8 mouse cellular contexts compared by ENCODE assay signal in the genomic region with DNA sequence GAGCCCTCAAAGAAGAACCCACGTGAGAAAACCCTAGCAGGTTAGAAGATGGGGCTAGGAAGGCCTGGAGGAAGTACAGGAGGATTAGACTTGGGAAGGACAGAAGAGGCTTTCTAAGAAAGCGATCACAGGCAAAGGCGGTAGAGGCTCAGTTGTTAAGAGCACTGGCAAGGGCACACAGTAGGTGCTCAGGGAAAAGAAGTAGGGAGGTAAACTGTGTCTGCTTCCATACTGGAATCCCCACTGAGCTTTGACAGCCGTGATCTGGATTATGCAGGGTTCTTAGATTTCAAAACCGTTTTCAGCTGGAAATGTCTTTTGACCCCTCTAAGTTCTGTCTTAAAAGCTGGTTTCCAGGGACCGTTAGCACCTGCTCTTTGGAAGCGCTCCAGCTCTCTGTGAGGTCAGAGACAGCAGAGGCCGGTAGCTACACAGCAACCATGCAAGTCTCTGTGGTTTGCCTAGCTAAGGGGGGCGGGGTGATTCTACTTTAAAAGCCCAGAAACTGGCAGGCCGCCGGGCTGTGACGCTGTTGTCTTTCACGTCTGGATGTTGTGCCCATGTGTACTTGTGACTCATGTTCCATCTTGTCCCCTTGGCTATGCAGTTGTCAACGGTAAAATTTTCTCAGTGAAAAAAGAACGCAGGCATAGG. TPM values are rescaled to one million over a fixed set of nuclear protein-coding genes. Genes with fewer than 3 reads are reported as not detected.
DNase-seq lines count a peak whose midpoint lies in the region; ATAC-seq and TF ChIP-seq lines count a peak whose summit lies in the region.

No protein-coding gene starts in this region.

- H3K9ac ChIP-seq in limb, embryonic 14.5 days (ENCODE audit: low read depth, low read length, severe bottlenecking): no peak overlapping the region
- H3K9ac ChIP-seq in intestine, embryonic 16.5 days (ENCODE audit: low read depth, low read length): no peak overlapping the region

- 45% methylated on average over 15 of the region's 15 CpGs for WGBS in limb, embryonic 14.5 days
- WGBS in limb, embryonic 10.5 days: 71% methylated on average over 15 of the region's 15 CpGs
- 59% methylated on average over 15 of the region's 15 CpGs for WGBS in intestine, embryonic 16.5 days

- TF ChIP-seq CTCF in testis, adult 2 months (IDR thresholded peaks at IDR 0.05; ENCODE audit: control insufficient read depth, insufficient read depth, insufficient replicate concordance, low read depth, low read length): no peak

- no peaks in the 10 kb centered on the region for H3K9me3 ChIP-seq in limb, embryonic 14.5 days (ENCODE audit: control insufficient read depth, low read length)
- H3K9me3 ChIP-seq in limb, embryonic 10.5 days (replicated peaks): no peaks in the 10 kb centered on the region
- no peaks in the 10 kb centered on the region for H3K9me3 ChIP-seq in intestine, embryonic 16.5 days (ENCODE audit: control insufficient read depth, low read length)

- no peak for ATAC-seq in limb, embryonic 14.5 days (ENCODE audit: low FRiP score, low read depth)
- no peak for ATAC-seq in intestine, embryonic 16.5 days

- H3K36me3 ChIP-seq in limb, embryonic 14.5 days (ENCODE audit: control insufficient read depth, insufficient read depth, low read length): no peaks in the 10 kb centered on the region
- no peaks in the 10 kb centered on the region for H3K36me3 ChIP-seq in limb, embryonic 10.5 days
- H3K36me3 ChIP-seq in testis, adult 2 months (ENCODE audit: control insufficient read depth, insufficient read depth, low read length): no peaks in the 10 kb centered on the region
- no peaks in the 10 kb centered on the region for H3K36me3 ChIP-seq in intestine, embryonic 16.5 days (ENCODE audit: control insufficient read depth, insufficient read depth, low read length)

- no peak overlapping the region for H3K27ac ChIP-seq in limb, embryonic 14.5 days (replicated peaks; ENCODE audit: low read depth, low read length)
- H3K27ac ChIP-seq in limb, embryonic 10.5 days: no peak overlapping the region
- no peak overlapping the region for H3K27ac ChIP-seq in testis, adult 2 months (ENCODE audit: control insufficient read depth, insufficient read depth, low read depth, low read length)
- no peak overlapping the region for H3K27ac ChIP-seq in intestine, embryonic 16.5 days (ENCODE audit: low read length)

- TF ChIP-seq POLR2A in limb, embryonic 14.5 days (IDR thresholded peaks at IDR 0.05; ENCODE audit: borderline replicate concordance, extremely low read depth, insufficient read depth, insufficient read length): no peak
- no peak for TF ChIP-seq POLR2A in testis, adult 2 months (IDR thresholded peaks at IDR 0.05; ENCODE audit: control insufficient read depth, low read depth, low read length)

- H3K4me1 ChIP-seq in limb, embryonic 14.5 days (ENCODE audit: control insufficient read depth, insufficient read depth, low read length): no peaks in the 10 kb centered on the region
- H3K4me1 ChIP-seq in limb, embryonic 10.5 days: no peaks in the 10 kb centered on the region
- peaks cover 3% of the 10 kb centered on the region; the same call in 1 of the 2 replicates for H3K4me1 ChIP-seq in testis, adult 2 months (ENCODE audit: control insufficient read depth, insufficient read depth, low read length)
- H3K4me1 ChIP-seq in intestine, embryonic 16.5 days (ENCODE audit: control insufficient read depth, insufficient read depth, low read length): no peaks in the 10 kb centered on the region

- H3K4me3 ChIP-seq in limb, embryonic 14.5 days (replicated peaks; ENCODE audit: low read length): no peak overlapping the region
- no peak overlapping the region for H3K4me3 ChIP-seq in limb, embryonic 10.5 days
- H3K4me3 ChIP-seq in testis, adult 2 months (ENCODE audit: control insufficient read depth, low read depth, low read length): peak overlapping the region; percentile 42
- H3K4me3 ChIP-seq in intestine, embryonic 16.5 days (ENCODE audit: low read length): no peak overlapping the region

- H3K27me3 ChIP-seq in limb, embryonic 14.5 days (ENCODE audit: control insufficient read depth, insufficient read depth, low read length): no peaks in the 10 kb centered on the region
- H3K27me3 ChIP-seq in limb, embryonic 10.5 days (ENCODE audit: low read depth, poor library complexity, severe bottlenecking): no peaks in the 10 kb centered on the region
- no peaks in the 10 kb centered on the region for H3K27me3 ChIP-seq in testis, adult 2 months (ENCODE audit: control insufficient read depth, insufficient read depth, low read length)
- H3K27me3 ChIP-seq in intestine, embryonic 16.5 days (replicated peaks; ENCODE audit: control insufficient read depth, insufficient read depth, low read length): no peaks in the 10 kb centered on the region

- peak; percentile 26 for DNase-seq in limb, embryonic 14.5 days (ENCODE audit: low spot score)
- no peak for DNase-seq in limb, embryonic 10.5 days (ENCODE audit: low spot score)
- DNase-seq in ZHBTc4 (ENCODE audit: low read depth, low spot score): peak; percentile 10
- peak; percentile 78 for DNase-seq in induced T-regulatory cell, adult 2 months (ENCODE audit: low read depth)
- peak; percentile 56 for DNase-seq in lung, postnatal 36 days
- no peak for DNase-seq in retina, embryonic 14.5 days (ENCODE audit: low spot score)

- no peak overlapping the region for H3K4me2 ChIP-seq in limb, embryonic 14.5 days (replicated peaks; ENCODE audit: low read depth, low read length, severe bottlenecking)
- H3K4me2 ChIP-seq in intestine, embryonic 16.5 days (ENCODE audit: low read depth, low read length): no peak overlapping the region

RNA-seq across cellular contexts. Expression of a gene that starts 43.8 kb away (rescaled TPM):
- 44.1 and 46.0 TPM in 2 replicates for polyA plus RNA-seq in limb, embryonic 14.5 days (2012; rRNA removed)
- polyA plus RNA-seq in limb, embryonic 14.5 days (2014; fragmentation: Nextera tagmentation; extraction: Ambion mirVana): 85.4 and 99.9 TPM in 2 replicates
- polyA plus RNA-seq in limb, embryonic 10.5 days (2016; fragmentation: Nextera tagmentation; extraction: Ambion mirVana): 117 and 122 TPM in 2 replicates
- polyA plus RNA-seq in testis, adult 2 months (2012; rRNA removed): 46.1 and 57.5 TPM in 2 replicates
- polyA plus RNA-seq in intestine, embryonic 16.5 days (2015; fragmentation: Nextera tagmentation; extraction: Ambion mirVana): 78.7 and 80.0 TPM in 2 replicates

Comparison
In these comparisons a context has a peak if more than half of its experiments do, and no peak if none do; other contexts are left out.
1. DNase-seq: peak in limb, embryonic 14.5 days (single experiment), ZHBTc4 (single experiment), induced T-regulatory cell, adult 2 months (single experiment) and lung, postnatal 36 days (single experiment); none in limb, embryonic 10.5 days (single experiment) and retina, embryonic 14.5 days (single experiment).